Mouse (Mus musculus): ENCODE measurements at regions not wholly inside any gene's neighbourhood (a gene's known extent, or its start where the extent isn't known, plus 50 kb on each side); places are given as distances from the start of the nearest gene placed in this dataset.

- Histone ChIP-seq H3K4me2 (ENCODE audit: low read depth) (no peak overlapping the region), H3K4me3 (ENCODE audit: low read depth, low read length) (no peak overlapping the region), H3K36me3 (ENCODE audit: insufficient read depth) (no peaks in the 10 kb centered on the region), H3K4me1 (ENCODE audit: insufficient read depth) (no peaks in the 10 kb centered on the region), H3K9me3 (ENCODE audit: low read length) (no peaks in the 10 kb centered on the region), H3K27ac (ENCODE audit: low read depth, low read length) (no peak overlapping the region), H3K27me3 (ENCODE audit: insufficient read depth, low read length) (peaks cover 40% of the 10 kb centered on the region), H3K9ac (no peak overlapping the region)
- DNase-seq (no peak), ATAC-seq (no peak)
- TF ChIP-seq CTCF (IDR thresholded peaks at IDR 0.05; ENCODE audit: low read depth) = no peak
- WGBS = 100% methylated on average over 2 of the region's 2 CpGs
Measured at GRCm38 (mm10) chr14:104293147-104293546, 174.7 kb downstream of the Pou4f1 start.

DNA sequence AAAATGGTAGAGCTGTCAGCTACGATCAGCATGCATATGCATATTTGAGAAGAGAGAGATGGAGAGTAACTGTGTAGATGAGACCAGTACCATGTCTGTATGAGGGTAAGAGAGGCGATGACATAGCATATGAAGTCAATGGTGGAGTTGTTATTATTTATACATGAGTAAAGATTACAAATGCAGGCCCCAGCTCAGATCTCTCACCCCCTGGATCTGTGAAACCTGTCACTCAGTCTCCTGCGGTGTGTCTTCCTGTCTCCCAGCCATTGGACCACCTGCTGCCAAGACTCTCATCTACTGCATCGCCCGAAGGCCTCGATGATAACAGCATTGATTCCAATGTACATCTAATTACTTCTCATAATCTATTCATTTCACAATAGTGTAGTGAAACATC lies 187.4 kb downstream of the Pou4f1 start:
- H3K4me2 ChIP-seq (ENCODE audit: low read depth) = no peak overlapping the region
- ATAC-seq = no peak
- H3K27me3 ChIP-seq (ENCODE audit: insufficient read depth, low read length) = no peaks in the 10 kb centered on the region
- no peak overlapping the region for H3K27ac ChIP-seq (ENCODE audit: low read depth, low read length)
- WGBS = 63% methylated on average over 6 of the region's 6 CpGs
- H3K4me3 ChIP-seq (ENCODE audit: low read depth, low read length) = no peak overlapping the region
- H3K9me3 ChIP-seq (ENCODE audit: low read length) = no peaks in the 10 kb centered on the region
- DNase-seq = no peak
- H3K36me3 ChIP-seq (ENCODE audit: insufficient read depth) = no peaks in the 10 kb centered on the region
- no peaks in the 10 kb centered on the region for H3K4me1 ChIP-seq (ENCODE audit: insufficient read depth)
- no peak overlapping the region for H3K9ac ChIP-seq
- no peak for TF ChIP-seq CTCF (IDR thresholded peaks at IDR 0.05; ENCODE audit: low read depth)

DNA sequence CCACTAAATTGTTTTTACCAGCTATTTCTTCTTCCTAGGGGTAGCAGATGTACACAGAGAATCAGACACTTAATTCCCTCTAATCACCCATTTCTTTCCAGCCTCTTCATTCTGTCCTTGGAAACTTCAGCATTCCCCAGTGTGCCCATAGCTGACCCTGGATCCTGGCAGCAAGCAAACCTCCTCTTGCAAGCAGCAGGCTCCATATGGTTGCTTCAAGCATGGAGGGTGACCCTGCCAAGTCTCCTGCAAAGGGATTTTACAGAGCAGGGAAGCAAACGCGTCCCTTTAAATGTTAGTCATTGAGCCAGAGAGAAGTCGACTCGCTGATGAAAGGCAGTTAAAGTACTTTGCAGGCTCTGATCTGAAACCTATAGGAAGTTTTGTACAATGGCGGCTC lies 187.9 kb downstream of the Pou4f1 start:
- Histone ChIP-seq H3K27ac (ENCODE audit: low read depth, low read length) (no peak overlapping the region), H3K9me3 (ENCODE audit: low read length) (no peaks in the 10 kb centered on the region), H3K36me3 (ENCODE audit: insufficient read depth) (no peaks in the 10 kb centered on the region), H3K27me3 (ENCODE audit: insufficient read depth, low read length) (no peaks in the 10 kb centered on the region), H3K9ac (no peak overlapping the region), H3K4me2 (ENCODE audit: low read depth) (no peak overlapping the region), H3K4me3 (ENCODE audit: low read depth, low read length) (no peak overlapping the region), H3K4me1 (ENCODE audit: insufficient read depth) (no peaks in the 10 kb centered on the region)
- DNase-seq (no peak), ATAC-seq (peak; percentile 42; the same call in 1 of the 2 replicates)
- no peak for TF ChIP-seq CTCF (IDR thresholded peaks at IDR 0.05; ENCODE audit: low read depth)
- 54% methylated on average over 5 of the region's 5 CpGs for WGBS

DNA sequence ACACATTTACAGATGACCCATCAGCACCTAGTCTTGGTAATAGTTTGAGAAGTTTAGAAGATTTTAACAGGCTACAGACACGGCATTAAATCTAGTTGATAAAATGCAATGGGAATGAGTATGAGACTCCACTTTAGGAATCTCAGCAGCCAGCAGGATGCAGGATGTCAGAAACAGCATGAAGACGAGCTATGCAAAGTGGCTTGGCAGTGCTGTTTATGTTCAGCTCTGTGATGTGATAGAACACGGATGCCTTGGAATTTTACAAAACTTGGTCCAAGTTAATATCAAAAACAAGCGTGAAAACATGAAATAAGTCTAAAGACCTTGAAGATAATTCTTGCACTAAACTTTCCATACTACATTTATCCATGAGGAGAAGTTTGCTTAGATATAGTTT lies 193.0 kb downstream of the Pou4f1 start:
- DNase-seq = no peak
- H3K9me3 ChIP-seq (ENCODE audit: low read length) = no peaks in the 10 kb centered on the region
- ATAC-seq = no peak
- H3K27ac ChIP-seq (ENCODE audit: low read depth, low read length) = no peak overlapping the region
- H3K36me3 ChIP-seq (ENCODE audit: insufficient read depth) = no peaks in the 10 kb centered on the region
- no peaks in the 10 kb centered on the region for H3K4me1 ChIP-seq (ENCODE audit: insufficient read depth)
- H3K4me2 ChIP-seq (ENCODE audit: low read depth) = no peak overlapping the region
- no peak overlapping the region for H3K4me3 ChIP-seq (ENCODE audit: low read depth, low read length)
- no peaks in the 10 kb centered on the region for H3K27me3 ChIP-seq (ENCODE audit: insufficient read depth, low read length)
- H3K9ac ChIP-seq = no peak overlapping the region
- WGBS = 81% methylated on average over 4 of the region's 4 CpGs
- no peak for TF ChIP-seq CTCF (IDR thresholded peaks at IDR 0.05; ENCODE audit: low read depth)

- DNase-seq (no peak), ATAC-seq (no peak)
- WGBS = 39% methylated on average over 6 of the region's 6 CpGs
Measured at GRCm38 (mm10) chr14:104264919-104265764, 202.7 kb downstream of the Pou4f1 start.

DNA sequence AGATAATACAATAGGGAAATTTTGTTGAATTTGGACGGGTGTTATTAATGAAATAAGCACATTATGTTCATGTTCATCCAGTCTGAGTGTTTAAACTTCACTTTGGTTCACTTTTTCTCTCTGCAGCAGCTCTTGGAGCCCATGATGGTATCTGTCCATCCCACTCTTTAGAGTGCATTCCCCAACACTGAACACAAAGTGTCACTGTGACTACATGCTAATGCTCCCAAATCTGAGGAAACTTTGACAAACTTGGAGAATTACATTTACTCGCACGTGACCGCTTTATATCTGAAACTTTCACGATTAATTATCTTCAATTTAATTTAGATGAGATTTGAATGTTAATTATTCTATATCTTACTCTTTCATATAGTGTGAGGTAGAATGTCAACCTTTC lies 250.8 kb downstream of the Pou4f1 start:
- Histone ChIP-seq H3K9ac (no peak overlapping the region), H3K27ac (ENCODE audit: low read depth, low read length) (no peak overlapping the region), H3K9me3 (ENCODE audit: low read length) (no peaks in the 10 kb centered on the region), H3K4me3 (ENCODE audit: low read depth, low read length) (no peak overlapping the region), H3K36me3 (ENCODE audit: insufficient read depth) (no peaks in the 10 kb centered on the region), H3K4me2 (ENCODE audit: low read depth) (no peak overlapping the region), H3K4me1 (ENCODE audit: insufficient read depth) (no peaks in the 10 kb centered on the region), H3K27me3 (ENCODE audit: insufficient read depth, low read length) (no peaks in the 10 kb centered on the region)
- DNase-seq = no peak
- 81% methylated on average over 5 of the region's 5 CpGs for WGBS
- TF ChIP-seq CTCF (IDR thresholded peaks at IDR 0.05; ENCODE audit: low read depth) = peak; percentile 31
- no peak for ATAC-seq

More at GRCm38 (mm10) chr14:104264919-104265764, 202.7 kb downstream of the Pou4f1 start:
- H3K27ac ChIP-seq (ENCODE audit: low read depth, low read length) = no peak overlapping the region
- no peaks in the 10 kb centered on the region for H3K9me3 ChIP-seq (ENCODE audit: low read length)
- no peak overlapping the region for H3K4me2 ChIP-seq (ENCODE audit: low read depth)
- no peaks in the 10 kb centered on the region for H3K4me1 ChIP-seq (ENCODE audit: insufficient read depth)
- H3K27me3 ChIP-seq (ENCODE audit: insufficient read depth, low read length) = no peaks in the 10 kb centered on the region
- TF ChIP-seq CTCF (IDR thresholded peaks at IDR 0.05; ENCODE audit: low read depth) = no peak
- no peak overlapping the region for H3K9ac ChIP-seq
- H3K36me3 ChIP-seq (ENCODE audit: insufficient read depth) = no peaks in the 10 kb centered on the region
- H3K4me3 ChIP-seq (ENCODE audit: low read depth, low read length) = no peak overlapping the region

- Histone ChIP-seq H3K4me1 (ENCODE audit: insufficient read depth) (no peaks in the 10 kb centered on the region), H3K27me3 (ENCODE audit: insufficient read depth, low read length) (no peaks in the 10 kb centered on the region), H3K9ac (no peak overlapping the region), H3K9me3 (ENCODE audit: low read length) (no peaks in the 10 kb centered on the region), H3K4me3 (ENCODE audit: low read depth, low read length) (no peak overlapping the region), H3K36me3 (ENCODE audit: insufficient read depth) (no peaks in the 10 kb centered on the region), H3K4me2 (ENCODE audit: low read depth) (no peak overlapping the region), H3K27ac (ENCODE audit: low read depth, low read length) (no peak overlapping the region)
- peak; percentile 10 for DNase-seq
- TF ChIP-seq CTCF (IDR thresholded peaks at IDR 0.05; ENCODE audit: low read depth) = no peak
- WGBS = 57% methylated on average over 3 of the region's 3 CpGs
- peak; percentile 90 for ATAC-seq
Measured at GRCm38 (mm10) chr14:104210719-104211118, 257.1 kb downstream of the Pou4f1 start.

Data from forebrain, postnatal 0 days (tissue).